Mouse (Mus musculus): ENCODE measurements around the gene Tbx21. TPM values are rescaled to one million over a fixed set of nuclear protein-coding genes. Genes with fewer than 3 reads are reported as not detected.

Tbx21 gene
- polyA plus RNA-seq, 2 experiments: 0.02 TPM; not detected in 1

DNA sequence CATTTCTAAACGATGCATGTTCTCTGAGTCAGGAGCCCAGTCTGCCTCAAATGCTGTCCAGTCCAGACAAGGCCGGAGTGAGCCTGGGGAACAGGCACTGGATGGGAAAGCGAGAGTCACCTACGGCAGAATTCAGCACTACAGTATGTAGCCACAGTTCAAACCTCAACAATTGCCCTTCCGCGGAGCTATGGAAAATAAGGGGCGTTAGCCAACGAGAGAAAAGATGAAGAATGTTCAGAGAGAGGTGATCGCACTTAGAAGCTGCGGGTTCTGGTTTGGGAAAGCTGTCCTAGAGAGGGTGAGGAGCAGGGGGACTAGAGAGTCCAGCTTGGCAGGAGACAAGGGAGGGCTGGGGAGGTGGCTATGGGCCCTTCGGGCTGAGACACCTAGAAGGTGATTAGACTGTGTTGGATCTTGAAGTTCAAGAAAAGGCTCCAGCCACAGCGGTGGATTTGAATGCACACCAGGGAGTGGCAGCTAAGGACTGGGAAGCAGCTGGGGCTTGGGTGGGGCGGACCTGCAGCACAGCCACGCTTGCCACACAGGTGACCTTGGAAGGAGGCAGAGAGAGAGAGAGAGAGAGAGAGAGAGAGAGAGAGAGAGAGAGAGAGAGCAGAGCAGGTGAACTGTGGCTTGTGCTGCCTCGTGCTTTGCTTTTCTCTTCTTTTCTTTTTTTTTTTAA, 30.2 kb downstream of the Tbx21 start:
- no peak overlapping the region for H3K9ac ChIP-seq (replicated peaks)
- no peaks in the 10 kb centered on the region for H3K36me3 ChIP-seq (replicated peaks; ENCODE audit: control insufficient read depth, insufficient read depth, low read depth)
- H3K9me3 ChIP-seq (ENCODE audit: control insufficient read depth, low read length): no peaks in the 10 kb centered on the region
- no peak for TF ChIP-seq EP300 (IDR thresholded peaks at IDR 0.05; ENCODE audit: low read depth)
- no peak for TF ChIP-seq CTCF (IDR thresholded peaks at IDR 0.05; ENCODE audit: low read depth)
- DNase-seq (ENCODE audit: low read depth in 3 of 3, low spot score in 3 of 3) (no peak), ATAC-seq (ENCODE audit: insufficient read depth) (no peak)
- no peaks in the 10 kb centered on the region for H3K4me1 ChIP-seq (replicated peaks; ENCODE audit: control insufficient read depth in 2 of 2, insufficient read depth in 2 of 2, low read length in 1 of 2)
- no peak overlapping the region for H3K4me2 ChIP-seq (ENCODE audit: low read depth)
- H3K4me3 ChIP-seq (ENCODE audit: insufficient read depth in 1 of 2, low read depth in 2 of 2, low read length in 2 of 2): no peak overlapping the region
- WGBS (ENCODE audit: insufficient replicate concordance): 68% methylated on average over 15 of the region's 15 CpGs
- H3K27ac ChIP-seq: no peak overlapping the region
- H3K27me3 ChIP-seq (ENCODE audit: control insufficient read depth, insufficient read depth, low read length): peaks cover 4% of the 10 kb centered on the region; the same call in 1 of the 2 replicates

DNA sequence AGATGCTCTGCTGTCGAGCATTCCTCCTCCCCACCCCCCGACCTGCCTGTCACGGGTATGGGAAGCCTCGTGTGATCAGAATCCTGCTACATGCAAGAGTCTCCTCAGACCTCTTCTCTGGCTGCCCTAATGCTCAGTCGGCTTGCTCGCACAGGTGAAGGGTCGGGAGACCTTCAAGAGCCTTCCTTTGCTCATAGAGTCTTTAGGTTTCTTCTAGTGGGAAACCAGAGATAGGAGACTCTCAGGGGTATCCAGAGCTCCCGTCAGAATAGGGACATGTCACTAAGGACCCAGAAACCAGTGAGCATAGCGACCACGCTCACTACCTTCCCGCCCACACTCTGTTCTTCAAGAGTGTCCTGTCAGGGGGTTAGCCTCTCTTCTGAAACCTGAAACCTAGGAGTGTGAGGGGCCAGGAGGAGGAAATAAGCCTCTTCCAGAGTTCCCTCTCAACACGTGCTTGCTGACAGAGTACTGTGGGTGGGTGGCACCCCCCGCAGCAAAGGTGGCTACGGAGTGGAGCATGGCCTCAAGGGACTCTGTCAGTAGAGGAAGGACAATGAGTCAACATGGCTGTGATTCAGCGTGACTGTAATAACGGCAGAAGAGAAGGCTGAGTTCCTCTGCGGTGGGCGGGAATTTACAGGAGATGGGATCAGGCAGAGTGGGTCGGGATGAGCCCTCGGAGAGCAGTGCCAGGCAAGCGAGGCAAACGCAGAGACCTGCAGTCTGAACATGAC, 31.6 kb downstream of the Tbx21 start:
- Histone ChIP-seq H3K4me1 (replicated peaks; ENCODE audit: control insufficient read depth in 2 of 2, insufficient read depth in 2 of 2, low read length in 1 of 2) (no peaks in the 10 kb centered on the region), H3K4me3 (ENCODE audit: insufficient read depth in 1 of 2, low read depth in 2 of 2, low read length in 2 of 2) (no peak overlapping the region), H3K4me2 (ENCODE audit: low read depth) (no peak overlapping the region), H3K9ac (replicated peaks) (no peak overlapping the region), H3K9me3 (ENCODE audit: control insufficient read depth, low read length) (no peaks in the 10 kb centered on the region), H3K27me3 (ENCODE audit: control insufficient read depth, insufficient read depth, low read length) (peaks cover 4% of the 10 kb centered on the region; the same call in 1 of the 2 replicates), H3K27ac (no peak overlapping the region), H3K36me3 (replicated peaks; ENCODE audit: control insufficient read depth, insufficient read depth, low read depth) (no peaks in the 10 kb centered on the region)
- ATAC-seq (ENCODE audit: insufficient read depth) (no peak), DNase-seq (ENCODE audit: low read depth in 3 of 3, low spot score in 3 of 3) (no peak)
- TF ChIP-seq EP300 (IDR thresholded peaks at IDR 0.05; ENCODE audit: low read depth) (no peak), CTCF (IDR thresholded peaks at IDR 0.05; ENCODE audit: low read depth) (no peak)
- 27% methylated on average over 22 of the region's 22 CpGs for WGBS (ENCODE audit: insufficient replicate concordance)

DNA sequence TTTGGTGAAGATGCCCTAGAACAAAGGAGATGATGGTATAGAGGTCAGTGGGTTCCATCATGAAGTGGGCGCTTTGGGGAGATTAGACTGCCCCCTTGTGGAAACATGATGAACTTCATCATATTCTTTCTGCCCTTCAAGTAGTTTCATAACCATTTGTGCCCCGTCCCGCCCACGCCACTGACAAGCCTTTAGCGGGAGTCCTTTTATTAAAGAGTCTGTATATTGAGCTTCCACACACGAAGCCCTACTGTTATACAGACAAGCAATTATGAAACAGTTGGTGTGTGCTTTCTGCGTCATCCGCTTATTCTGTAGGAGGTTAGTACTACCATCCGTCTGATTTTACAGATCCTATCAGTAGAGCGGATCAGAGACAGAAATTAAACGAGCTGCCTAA, 32.2 kb downstream of the Tbx21 start:
- H3K4me1 ChIP-seq (replicated peaks; ENCODE audit: control insufficient read depth in 2 of 2, insufficient read depth in 2 of 2, low read length in 1 of 2): no peaks in the 10 kb centered on the region
- DNase-seq (ENCODE audit: low read depth in 3 of 3, low spot score in 3 of 3) (peak; percentile 19 to 31 (median 20)), ATAC-seq (ENCODE audit: insufficient read depth) (no peak)
- 26% methylated on average over 11 of the region's 11 CpGs for WGBS (ENCODE audit: insufficient replicate concordance)
- no peaks in the 10 kb centered on the region for H3K36me3 ChIP-seq (replicated peaks; ENCODE audit: control insufficient read depth, insufficient read depth, low read depth)
- peaks cover 4% of the 10 kb centered on the region; the same call in 1 of the 2 replicates for H3K27me3 ChIP-seq (ENCODE audit: control insufficient read depth, insufficient read depth, low read length)
- no peak overlapping the region for H3K4me2 ChIP-seq (ENCODE audit: low read depth)
- peak; percentile 74 for TF ChIP-seq CTCF (IDR thresholded peaks at IDR 0.05; ENCODE audit: low read depth)
- no peak for TF ChIP-seq EP300 (IDR thresholded peaks at IDR 0.05; ENCODE audit: low read depth)
- no peaks in the 10 kb centered on the region for H3K9me3 ChIP-seq (ENCODE audit: control insufficient read depth, low read length)
- H3K4me3 ChIP-seq (ENCODE audit: insufficient read depth in 1 of 2, low read depth in 2 of 2, low read length in 2 of 2): no peak overlapping the region
- H3K9ac ChIP-seq (replicated peaks): no peak overlapping the region
- no peak overlapping the region for H3K27ac ChIP-seq

DNA sequence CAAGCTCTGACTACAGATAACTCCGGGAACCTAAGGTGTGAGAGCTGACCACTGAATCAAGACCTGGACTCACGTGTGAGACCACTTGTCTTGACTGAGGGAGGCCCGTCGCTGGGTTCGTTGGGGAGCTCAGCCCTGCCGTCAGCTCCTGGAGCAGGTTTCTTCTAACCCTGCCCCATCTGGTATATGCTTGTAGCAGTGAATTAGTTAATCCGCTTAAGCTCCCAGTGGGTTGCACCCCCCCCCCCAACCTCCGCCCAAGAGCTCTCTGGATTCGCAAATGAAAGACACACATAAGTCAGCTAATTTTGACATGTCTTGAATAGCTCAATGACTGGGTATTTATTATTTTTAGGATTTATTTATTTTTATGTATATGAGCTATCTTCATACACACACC, 34.8 kb downstream of the Tbx21 start:
- Histone ChIP-seq H3K27me3 (ENCODE audit: control insufficient read depth, insufficient read depth, low read length) (peaks cover 4% of the 10 kb centered on the region; the same call in 1 of the 2 replicates), H3K4me2 (ENCODE audit: low read depth) (no peak overlapping the region), H3K4me1 (replicated peaks; ENCODE audit: control insufficient read depth in 2 of 2, insufficient read depth in 2 of 2, low read length in 1 of 2) (no peaks in the 10 kb centered on the region), H3K36me3 (replicated peaks; ENCODE audit: control insufficient read depth, insufficient read depth, low read depth) (no peaks in the 10 kb centered on the region), H3K4me3 (ENCODE audit: insufficient read depth in 1 of 2, low read depth in 2 of 2, low read length in 2 of 2) (no peak overlapping the region), H3K27ac (no peak overlapping the region), H3K9ac (replicated peaks) (no peak overlapping the region), H3K9me3 (ENCODE audit: control insufficient read depth, low read length) (no peaks in the 10 kb centered on the region)
- DNase-seq (ENCODE audit: low read depth in 3 of 3, low spot score in 3 of 3): no peak
- 27% methylated on average over 9 of the region's 9 CpGs for WGBS (ENCODE audit: insufficient replicate concordance)
- ATAC-seq (ENCODE audit: insufficient read depth): no peak
- TF ChIP-seq EP300 (IDR thresholded peaks at IDR 0.05; ENCODE audit: low read depth) (no peak), CTCF (IDR thresholded peaks at IDR 0.05; ENCODE audit: low read depth) (no peak)

DNA sequence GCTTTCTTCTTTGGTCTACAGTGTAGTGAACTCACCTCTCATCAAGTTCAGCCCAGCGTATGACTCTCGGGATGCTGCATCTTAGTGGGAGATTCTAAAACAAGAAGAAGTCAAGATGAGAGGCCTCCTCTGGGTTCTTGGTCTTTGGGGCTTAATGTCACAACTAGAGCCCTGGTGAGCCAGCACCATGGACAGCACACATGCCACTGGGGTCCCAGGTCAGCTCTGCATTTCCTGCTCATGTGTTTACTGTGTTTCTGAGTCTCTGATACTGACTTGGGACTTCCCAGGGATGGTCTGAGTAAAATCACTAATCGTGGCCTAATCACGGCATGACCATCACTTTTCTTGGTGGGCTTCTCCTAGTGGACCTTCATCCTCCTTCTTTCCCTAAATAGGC, 36.4 kb downstream of the Tbx21 start:
- no peak overlapping the region for H3K27ac ChIP-seq
- H3K9me3 ChIP-seq (ENCODE audit: control insufficient read depth, low read length): no peaks in the 10 kb centered on the region
- H3K4me1 ChIP-seq (replicated peaks; ENCODE audit: control insufficient read depth in 2 of 2, insufficient read depth in 2 of 2, low read length in 1 of 2): no peaks in the 10 kb centered on the region
- no peaks in the 10 kb centered on the region for H3K27me3 ChIP-seq (ENCODE audit: control insufficient read depth, insufficient read depth, low read length)
- H3K9ac ChIP-seq (replicated peaks): no peak overlapping the region
- WGBS (ENCODE audit: insufficient replicate concordance): 32% methylated on average over 4 of the region's 4 CpGs
- no peak overlapping the region for H3K4me2 ChIP-seq (ENCODE audit: low read depth)
- no peak overlapping the region for H3K4me3 ChIP-seq (ENCODE audit: insufficient read depth in 1 of 2, low read depth in 2 of 2, low read length in 2 of 2)
- H3K36me3 ChIP-seq (replicated peaks; ENCODE audit: control insufficient read depth, insufficient read depth, low read depth): no peaks in the 10 kb centered on the region
- DNase-seq (ENCODE audit: low read depth in 3 of 3, low spot score in 3 of 3) (peak in 2 of 3 experiments; percentile 16 to 20), ATAC-seq (ENCODE audit: insufficient read depth) (no peak)
- no peak for TF ChIP-seq CTCF (IDR thresholded peaks at IDR 0.05; ENCODE audit: low read depth)
- TF ChIP-seq EP300 (IDR thresholded peaks at IDR 0.05; ENCODE audit: low read depth): no peak

Measured in liver, embryonic 14.5 days (tissue).